Mouse (Mus musculus): ENCODE results near the gene Rmi1.
"Not testable (repeated sequence)": the region's sequence is repeated elsewhere in the genome, so short reads cannot be mapped to it uniquely, and the experiment has no call there.

DNA sequence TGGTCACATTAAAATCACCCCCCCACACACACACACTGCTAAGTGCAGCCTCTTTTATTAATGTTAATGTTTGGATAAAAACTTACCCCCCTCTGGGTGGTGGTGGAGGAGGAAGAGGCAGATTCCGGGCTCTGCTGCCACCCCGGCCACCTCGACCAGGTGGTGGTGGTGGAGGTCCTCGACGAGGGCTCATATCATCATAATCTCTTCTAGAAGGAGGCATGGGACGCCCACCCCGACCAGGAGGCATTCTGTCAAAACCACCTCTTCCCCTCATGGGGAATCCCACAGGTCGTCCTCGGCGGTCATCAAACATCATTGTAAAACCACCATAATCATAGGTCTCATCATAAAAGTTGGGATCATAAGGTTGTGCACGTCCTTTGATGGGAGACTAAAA is 7.7 kb upstream of the Rmi1 start:
- TF ChIP-seq POLR2A (IDR thresholded peaks at IDR 0.05; ENCODE audit: insufficient read length, low read depth); TCF12 (IDR thresholded peaks at IDR 0.05; ENCODE audit: insufficient read depth, poor library complexity, severe bottlenecking); USF1 (IDR thresholded peaks at IDR 0.05; ENCODE audit: low read depth); MAX (IDR thresholded peaks at IDR 0.05; ENCODE audit: low read depth); MYOG (IDR thresholded peaks at IDR 0.05; ENCODE audit: control insufficient read depth in 1 of 3, insufficient read depth in 1 of 3, insufficient read length in 2 of 3, low read depth in 2 of 3): not testable (repeated sequence)

Data from myocyte (in vitro differentiated cells).